8 mouse cellular contexts compared by ENCODE assay signal in genomic region chr6:84583841-84584782, GRCm38 (mm10). TPM values are rescaled to one million over a fixed set of nuclear protein-coding genes. Genes with fewer than 3 reads are reported as not detected.
DNase-seq lines count a peak whose midpoint lies in the region; ATAC-seq and TF ChIP-seq lines count a peak whose summit lies in the region.

No protein-coding gene starts in this region.

- H3K4me3 ChIP-seq in heart, adult 2 months = peak overlapping the region; percentile 58
- peak overlapping the region; percentile 50 for H3K4me3 ChIP-seq in kidney, embryonic 15.5 days (replicated peaks)
- H3K4me3 ChIP-seq in midbrain, embryonic 16.5 days (ENCODE audit: low read depth, low read length) = peak overlapping the region; percentile 30
- H3K4me3 ChIP-seq in cerebellum, adult 2 months (replicated peaks; ENCODE audit: insufficient read depth, low read depth, low read length) = no peak overlapping the region

- no peak for TF ChIP-seq CTCF in heart, adult 2 months (IDR thresholded peaks at IDR 0.05)
- no peak for TF ChIP-seq CTCF in cerebellum, adult 2 months (IDR thresholded peaks at IDR 0.05; ENCODE audit: borderline replicate concordance, insufficient read depth, low read depth, low read length)

- WGBS in heart, adult 2 months = 3% methylated on average over 48 of the region's 48 CpGs
- WGBS in kidney, embryonic 15.5 days = 2% methylated on average over 48 of the region's 48 CpGs
- WGBS in midbrain, embryonic 16.5 days = 2% methylated on average over 48 of the region's 48 CpGs
- WGBS in cerebellum, adult 2 months = 3% methylated on average over 48 of the region's 48 CpGs

- no peaks in the 10 kb centered on the region for H3K36me3 ChIP-seq in heart, adult 2 months (ENCODE audit: control insufficient read depth, insufficient read depth, low read length)
- H3K36me3 ChIP-seq in kidney, embryonic 15.5 days = no peaks in the 10 kb centered on the region
- no peaks in the 10 kb centered on the region for H3K36me3 ChIP-seq in midbrain, embryonic 16.5 days (ENCODE audit: control insufficient read depth, insufficient read depth, low read length)

- ATAC-seq in kidney, embryonic 15.5 days (replicated peaks; ENCODE audit: low FRiP score) = 0 out of 2 replicates have a peak, but pooled peaks have one; percentile 30
- ATAC-seq in midbrain, embryonic 16.5 days = peak; percentile 47; the same call in 1 of the 2 replicates
- ATAC-seq in megakaryocyte-erythroid progenitor cell, adult 5-6 weeks (replicated peaks; ENCODE audit: low FRiP score, low TSS enrichment, poor library complexity, severe bottlenecking) = no peak

- H3K4me1 ChIP-seq in heart, adult 2 months (ENCODE audit: control insufficient read depth, insufficient read depth, low read length) = peaks cover 11% of the 10 kb centered on the region
- H3K4me1 ChIP-seq in kidney, embryonic 15.5 days = peaks cover 72% of the 10 kb centered on the region
- peaks cover 54% of the 10 kb centered on the region for H3K4me1 ChIP-seq in midbrain, embryonic 16.5 days (ENCODE audit: control insufficient read depth, insufficient read depth, low read length)
- peaks cover 3% of the 10 kb centered on the region; the same call in 1 of the 2 replicates for H3K4me1 ChIP-seq in cerebellum, adult 2 months (ENCODE audit: control insufficient read depth, insufficient read depth, low read length)

- TF ChIP-seq EP300 in heart, adult 2 months (IDR thresholded peaks at IDR 0.05; ENCODE audit: insufficient read depth, low read depth, low read length) = no peak

- intact Hi-C loops in heart, adult 2 months (cut with DNase I) = loop anchor here (10.0 kb wide), 1 partner anchor 319 kb away; no protein-coding TSS in a partner anchor

- TF ChIP-seq POLR2A in heart, adult 2 months (IDR thresholded peaks at IDR 0.05; ENCODE audit: insufficient read depth, low read depth, low read length) = no peak
- TF ChIP-seq POLR2A in cerebellum, adult 2 months (IDR thresholded peaks at IDR 0.05; ENCODE audit: borderline replicate concordance, insufficient read depth, low read length) = no peak

- peak; percentile 55 for DNase-seq in thymus, postnatal 4 days
- DNase-seq in thymus, postnatal 0 days (ENCODE audit: low spot score) = no peak
- peak; percentile 54 to 63 for DNase-seq in heart, adult 2 months
- no peak for DNase-seq in right cerebral cortex, postnatal 14 days
- DNase-seq in cerebellum, adult 2 months = no peak

- H3K9ac ChIP-seq in heart, adult 2 months (ENCODE audit: low read depth, low read length) = peak overlapping the region; percentile 21; the same call in 1 of the 2 replicates
- 0 out of 2 replicates have a peak overlapping the region, but pooled peaks have one; percentile 8 for H3K9ac ChIP-seq in kidney, embryonic 15.5 days
- no peak overlapping the region for H3K9ac ChIP-seq in midbrain, embryonic 16.5 days (ENCODE audit: low read depth, low read length)

- no peaks in the 10 kb centered on the region for H3K9me3 ChIP-seq in kidney, embryonic 15.5 days (replicated peaks)
- H3K9me3 ChIP-seq in midbrain, embryonic 16.5 days (replicated peaks; ENCODE audit: control insufficient read depth, low read length, poor library complexity, severe bottlenecking) = no peaks in the 10 kb centered on the region

- H3K79me2 ChIP-seq in heart, adult 2 months (replicated peaks; ENCODE audit: control insufficient read depth, insufficient read depth, low read length) = no peaks in the 10 kb centered on the region

- H3K27me3 ChIP-seq in heart, adult 2 months (ENCODE audit: control insufficient read depth, insufficient read depth, low read length) = peaks cover 4% of the 10 kb centered on the region; the same call in 1 of the 2 replicates
- H3K27me3 ChIP-seq in kidney, embryonic 15.5 days = peaks cover 100% of the 10 kb centered on the region
- peaks cover 46% of the 10 kb centered on the region for H3K27me3 ChIP-seq in midbrain, embryonic 16.5 days (ENCODE audit: control insufficient read depth, insufficient read depth, low read depth, low read length)
- H3K27me3 ChIP-seq in cerebellum, adult 2 months (ENCODE audit: control insufficient read depth, insufficient read depth, low read length) = peaks cover 16% of the 10 kb centered on the region; the same call in 1 of the 2 replicates

- H3K4me2 ChIP-seq in kidney, embryonic 15.5 days = peak overlapping the region; percentile 89
- H3K4me2 ChIP-seq in midbrain, embryonic 16.5 days (ENCODE audit: low read length) = peak overlapping the region; percentile 57

- peak overlapping the region; percentile 26; the same call in 1 of the 2 replicates for H3K27ac ChIP-seq in heart, adult 2 months
- no peak overlapping the region for H3K27ac ChIP-seq in kidney, embryonic 15.5 days
- H3K27ac ChIP-seq in midbrain, embryonic 16.5 days (ENCODE audit: low read length) = no peak overlapping the region
- H3K27ac ChIP-seq in cerebellum, adult 2 months (ENCODE audit: insufficient read depth, low read length) = no peak overlapping the region

RNA-seq across cellular contexts. Expression of gene Cyp26b1, which starts 9.6 kb away (rescaled TPM):
- polyA plus RNA-seq in thymus, postnatal 0 days (2015; fragmentation: Nextera tagmentation; extraction: Ambion mirVana) = 3.0 and 3.4 TPM in 2 replicates
- total RNA-seq in heart, adult 2 months (2021) = 10 to 100 TPM; 17.1 to 41.4 TPM
- polyA plus RNA-seq in heart, adult 2 months (2012; rRNA removed) = 1.8 and 30.9 TPM in 2 replicates
- 5.7 and 6.4 TPM in 2 replicates for polyA plus RNA-seq in kidney, embryonic 15.5 days (2015; fragmentation: Nextera tagmentation; extraction: Ambion mirVana)
- polyA plus RNA-seq in midbrain, embryonic 16.5 days (2015; fragmentation: Nextera tagmentation; extraction: Ambion mirVana) = 8.8 and 10.2 TPM in 2 replicates
- total RNA-seq in megakaryocyte-erythroid progenitor cell, adult 5-6 weeks (2014; fragmentation: Nextera tagmentation) = not detected in 2 replicates
- total RNA-seq in megakaryocyte-erythroid progenitor cell, adult 5-6 weeks (2017) = not detected in 2 replicates
- polyA plus RNA-seq in cerebellum, adult 2 months (2012; rRNA removed) = 13.6 and 14.5 TPM in 2 replicates

Comparison
In these comparisons a context has a peak if more than half of its experiments do, and no peak if none do; other contexts are left out.
1. DNase-seq: peak in thymus, postnatal 4 days (single experiment) and heart, adult 2 months (2 of 2); none in thymus, postnatal 0 days (single experiment), right cerebral cortex, postnatal 14 days (single experiment) and cerebellum, adult 2 months (0 of 2).